Mouse (Mus musculus) neural tube, embryonic 12.5 days (tissue): ENCODE data around the gene Cldn7. TPM values are rescaled to one million over a fixed set of nuclear protein-coding genes. Genes with fewer than 3 reads are reported as not detected.
A peak's percentile ranks its signal among the peaks of the same experiment; 100 is the strongest.

Source experiments
- ATAC-seq: fragments of 200-750 bp; cut with Nextera tagmentation; 2 replicates; pipeline ENCODE4 v1.8.0; 2017; ENCODE audit warnings: low read depth, mild to moderate bottlenecking, moderate TSS enrichment, moderate library complexity; ENCODE audit not compliant: low FRiP score
- H3K27ac ChIP-seq: fragments of 300-500 bp; sonication (generic); 2 replicates; pipeline ENCODE4 v1.5.1; 2016
- H3K27me3 ChIP-seq: fragments of 300-500 bp; sonication (generic); replicated peaks from 2 replicates; pipeline ENCODE4 v1.6.1; 2016; ENCODE audit warnings: mild to moderate bottlenecking
- H3K36me3 ChIP-seq: fragments of 300-500 bp; sonication (generic); 2 replicates; pipeline ENCODE4 v1.6.1; 2016; ENCODE audit warnings: mild to moderate bottlenecking
- H3K4me1 ChIP-seq: fragments of 300-500 bp; sonication (generic); 2 replicates; pipeline ENCODE4 v1.6.1; 2016
- H3K4me2 ChIP-seq: fragments of 300-500 bp; sonication (generic); replicated peaks from 2 replicates; pipeline ENCODE4 v1.6.1; 2016; ENCODE audit warnings: mild to moderate bottlenecking
- H3K4me3 ChIP-seq: fragments of 300-500 bp; sonication (generic); 2 replicates; pipeline ENCODE4 v1.5.1; 2016
- H3K9ac ChIP-seq: fragments of 300-500 bp; sonication (generic); 2 replicates; pipeline ENCODE4 v1.6.1; 2016; ENCODE audit warnings: mild to moderate bottlenecking
- H3K9me3 ChIP-seq: fragments of 300-500 bp; sonication (generic); 2 replicates; pipeline ENCODE4 v1.6.1; 2016; ENCODE audit warnings: mild to moderate bottlenecking
- WGBS: fragments of 180-500 bp; shearing (Covaris S2); methylation state at CpG from one replicate; pipeline ENCODE4 v1.1.7; 2016; 5-methylcytosine and 5-hydroxymethylcytosine counted together
- polyA plus RNA-seq: library from polyadenylated mRNA; unstranded; fragments of >200 nt; fragmentation: Nextera tagmentation; extraction: Ambion mirVana; gene quantifications from 2 replicates; pipeline ENCODE4 v1.2.1, GENCODE M21; 2016

Gene Cldn7
- polyA plus RNA-seq, 1 experiment from 2014 or later, result 2.1 TPM

- no peak for ATAC-seq
- Histone ChIP-seq H3K4me2 (no peak overlapping the region), H3K9me3 (no peaks in the 10 kb centered on the region), H3K36me3 (peaks cover 48% of the 10 kb centered on the region), H3K27ac (no peak overlapping the region), H3K4me3 (0 out of 2 replicates have a peak overlapping the region, but pooled peaks have one; percentile 7), H3K9ac (no peak overlapping the region), H3K27me3 (no peaks in the 10 kb centered on the region), H3K4me1 (peaks cover 25% of the 10 kb centered on the region)
- 93% methylated on average over 8 of the region's 8 CpGs for WGBS
Observed at GRCm38 (mm10) chr11:69984431-69984830, 19.9 kb downstream of the Cldn7 start.

GRCm38 (mm10) chr11:69989949-69990348 lies 25.4 kb downstream of the Cldn7 start:
- no peak overlapping the region for H3K4me3 ChIP-seq
- WGBS, result 91% methylated on average over 8 of the region's 8 CpGs
- H3K9ac ChIP-seq, result no peak overlapping the region
- no peak overlapping the region for H3K4me2 ChIP-seq
- H3K27me3 ChIP-seq, result no peaks in the 10 kb centered on the region
- no peak overlapping the region for H3K27ac ChIP-seq
- H3K36me3 ChIP-seq, result peaks cover 62% of the 10 kb centered on the region
- no peaks in the 10 kb centered on the region for H3K9me3 ChIP-seq
- peaks cover 23% of the 10 kb centered on the region for H3K4me1 ChIP-seq
- no peak for ATAC-seq

GRCm38 (mm10) chr11:69990850-69991691 lies 26.5 kb downstream of the Cldn7 start, which contains the start of gene Gabarap:
Gabarap (plus strand) TSS chr11:69991143.
- under 1% methylated on average over 40 of the region's 40 CpGs for WGBS
- no peaks in the 10 kb centered on the region for H3K9me3 ChIP-seq
- ATAC-seq, result peak; percentile 72
- peak within 1 kb of the TSS; percentile 90 for H3K9ac ChIP-seq
- peak within 1 kb of the TSS; percentile 76 for H3K4me3 ChIP-seq
- H3K36me3 ChIP-seq, result peaks cover 56% of the 10 kb centered on the region
- H3K4me1 ChIP-seq, result peaks cover 23% of the 10 kb centered on the region
- H3K27ac ChIP-seq, result peak within 1 kb of the TSS; percentile 75
- no peaks in the 10 kb centered on the region for H3K27me3 ChIP-seq
- H3K4me2 ChIP-seq, result peak within 1 kb of the TSS; percentile 72

- Histone ChIP-seq H3K27ac (peak overlapping the region; percentile 75), H3K4me1 (peaks cover 23% of the 10 kb centered on the region), H3K9ac (peak overlapping the region; percentile 90), H3K4me2 (peak overlapping the region; percentile 72), H3K27me3 (no peaks in the 10 kb centered on the region), H3K36me3 (peaks cover 50% of the 10 kb centered on the region), H3K9me3 (no peaks in the 10 kb centered on the region), H3K4me3 (peak overlapping the region; percentile 76)
- WGBS, result under 1% methylated on average over 15 of the region's 15 CpGs
- ATAC-seq, result peak; percentile 19; the same call in 1 of the 2 replicates
Observed at GRCm38 (mm10) chr11:69991711-69992110, 27.1 kb downstream of the Cldn7 start.

GRCm38 (mm10) chr11:69992396-69992795 lies 27.8 kb downstream of the Cldn7 start:
- peak overlapping the region; percentile 90 for H3K9ac ChIP-seq
- no peak overlapping the region for H3K27ac ChIP-seq
- H3K9me3 ChIP-seq, result no peaks in the 10 kb centered on the region
- WGBS, result 89% methylated on average over 10 of the region's 10 CpGs
- peak overlapping the region; percentile 76 for H3K4me3 ChIP-seq
- peaks cover 26% of the 10 kb centered on the region for H3K4me1 ChIP-seq
- H3K27me3 ChIP-seq, result no peaks in the 10 kb centered on the region
- no peak for ATAC-seq
- H3K4me2 ChIP-seq, result peak overlapping the region; percentile 72
- peaks cover 44% of the 10 kb centered on the region for H3K36me3 ChIP-seq

- no peak overlapping the region for H3K4me3 ChIP-seq
- ATAC-seq, result no peak
- peaks cover 41% of the 10 kb centered on the region for H3K36me3 ChIP-seq
- no peaks in the 10 kb centered on the region for H3K9me3 ChIP-seq
- peak overlapping the region; percentile 90 for H3K9ac ChIP-seq
- WGBS, result 88% methylated on average over 3 of the region's 3 CpGs
- peak overlapping the region; percentile 72 for H3K4me2 ChIP-seq
- no peaks in the 10 kb centered on the region for H3K27me3 ChIP-seq
- H3K4me1 ChIP-seq, result peaks cover 31% of the 10 kb centered on the region
- no peak overlapping the region for H3K27ac ChIP-seq
Observed at GRCm38 (mm10) chr11:69992932-69993331, 28.4 kb downstream of the Cldn7 start.

GRCm38 (mm10) chr11:69994401-69995090 lies 30.0 kb downstream of the Cldn7 start:
- peaks cover 33% of the 10 kb centered on the region for H3K4me1 ChIP-seq
- no peak overlapping the region for H3K27ac ChIP-seq
- peak overlapping the region; percentile 68; the same call in 1 of the 2 replicates for H3K4me2 ChIP-seq
- H3K9ac ChIP-seq, result no peak overlapping the region
- no peak overlapping the region for H3K4me3 ChIP-seq
- H3K9me3 ChIP-seq, result no peaks in the 10 kb centered on the region
- no peaks in the 10 kb centered on the region for H3K27me3 ChIP-seq
- no peak for ATAC-seq
- peaks cover 41% of the 10 kb centered on the region for H3K36me3 ChIP-seq
- 89% methylated on average over 11 of the region's 11 CpGs for WGBS

- Histone ChIP-seq H3K27me3 (no peaks in the 10 kb centered on the region), H3K9ac (peak within 1 kb of the TSS; percentile 96), H3K4me2 (peak within 1 kb of the TSS; percentile 68), H3K4me1 (peaks cover 33% of the 10 kb centered on the region), H3K36me3 (peaks cover 38% of the 10 kb centered on the region), H3K9me3 (no peaks in the 10 kb centered on the region), H3K4me3 (peak within 1 kb of the TSS; percentile 94), H3K27ac (peak within 1 kb of the TSS; percentile 85)
- under 1% methylated on average over 36 of the region's 36 CpGs for WGBS
- peak; percentile 77 for ATAC-seq
Observed at GRCm38 (mm10) chr11:69995391-69995960, 30.9 kb downstream of the Cldn7 start, which contains the start of gene Phf23. Phf23 (plus strand) TSS chr11:69995777.

GRCm38 (mm10) chr11:69996161-69997061 lies 31.8 kb downstream of the Cldn7 start:
- ATAC-seq, result peak; percentile 2; the same call in 1 of the 2 replicates
- peak overlapping the region; percentile 85 for H3K27ac ChIP-seq
- peak overlapping the region; percentile 68 for H3K4me2 ChIP-seq
- no peaks in the 10 kb centered on the region for H3K27me3 ChIP-seq
- no peaks in the 10 kb centered on the region for H3K9me3 ChIP-seq
- H3K36me3 ChIP-seq, result peaks cover 38% of the 10 kb centered on the region
- H3K4me1 ChIP-seq, result peaks cover 33% of the 10 kb centered on the region
- H3K4me3 ChIP-seq, result peak overlapping the region; percentile 94
- H3K9ac ChIP-seq, result peak overlapping the region; percentile 96
- 1% methylated on average over 64 of the region's 66 CpGs for WGBS

- Histone ChIP-seq H3K4me3 (peak overlapping the region; percentile 94), H3K4me1 (peaks cover 40% of the 10 kb centered on the region), H3K9ac (peak overlapping the region; percentile 96), H3K27ac (peak overlapping the region; percentile 85), H3K27me3 (no peaks in the 10 kb centered on the region), H3K36me3 (peaks cover 38% of the 10 kb centered on the region), H3K4me2 (peak overlapping the region; percentile 68), H3K9me3 (no peaks in the 10 kb centered on the region)
- ATAC-seq, result peak; percentile 18
- 1% methylated on average over 33 of the region's 44 CpGs for WGBS
Observed at GRCm38 (mm10) chr11:69997070-69997509, 32.5 kb downstream of the Cldn7 start.
